Mouse (Mus musculus) left cerebral cortex, postnatal 14 days (tissue): ENCODE measurements around the gene Ttyh2. TPM values are rescaled to one million over a fixed set of nuclear protein-coding genes. Genes with fewer than 3 reads are reported as not detected.
A peak's percentile ranks its signal among the peaks of the same experiment; 100 is the strongest.

Experiments used
- DNase-seq, 2 experiments: peaks; one replicate each; pipeline ENCODE4 v3.0.0; 2021 to 2022; ENCODE audit warnings: low spot score in 2 of 2, mixed read lengths in 1 of 2
- intact Hi-C: fragments of 180-260 bp; cut with DNase I; formaldehyde crosslinking; loops from one replicate; pipeline ENCODE4 v1.15.1; 2025
- total RNA-seq, 2 experiments: library from RNA; stranded (reverse); gene quantifications; 2 replicates each; pipeline ENCODE4 v1.2.3; 2021

Gene Ttyh2
- total RNA-seq, 2 experiments from 2014 or later: 24.0 to 24.6 TPM

DNA sequence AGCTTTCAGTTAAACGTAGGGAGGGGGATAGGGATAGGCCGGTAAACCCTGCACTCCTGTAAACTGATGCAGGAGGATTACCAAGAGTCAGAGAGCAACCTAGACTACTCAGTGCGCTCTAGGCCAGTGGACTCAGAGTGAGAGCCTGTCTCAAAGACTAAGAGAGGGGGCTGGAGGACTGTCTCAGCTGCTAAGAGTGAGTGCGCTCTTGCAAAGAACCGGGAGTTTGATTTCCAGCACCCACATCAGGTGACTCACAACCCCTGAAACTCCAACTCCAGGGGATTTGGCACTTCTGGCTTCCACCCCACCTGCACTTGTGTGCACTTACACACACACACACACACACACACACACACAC, 52.6 kb downstream of the Ttyh2 start:
- no peak for DNase-seq
- intact Hi-C loops: no loop called here

DNA sequence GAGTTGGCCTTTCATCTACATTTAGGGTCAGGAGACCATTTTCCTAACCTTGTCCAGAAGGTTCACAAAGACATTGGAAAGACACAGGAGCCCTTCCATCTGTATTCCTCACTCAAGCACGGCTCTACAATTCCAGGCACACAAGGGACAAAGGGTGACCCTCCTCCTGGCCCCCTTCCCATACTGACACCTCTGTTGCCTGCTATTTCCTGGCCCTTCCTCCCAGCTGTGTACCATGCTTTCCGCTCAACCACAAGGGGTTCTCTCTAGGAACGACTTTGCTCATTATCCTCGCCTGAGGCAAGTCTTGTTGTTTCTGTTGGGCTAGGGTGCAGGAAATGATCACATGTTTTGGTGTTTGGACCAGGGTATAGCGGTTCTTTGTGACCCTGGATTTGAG, 53.1 kb downstream of the Ttyh2 start:
- no peak for DNase-seq
- intact Hi-C loops: no loop called here

DNA sequence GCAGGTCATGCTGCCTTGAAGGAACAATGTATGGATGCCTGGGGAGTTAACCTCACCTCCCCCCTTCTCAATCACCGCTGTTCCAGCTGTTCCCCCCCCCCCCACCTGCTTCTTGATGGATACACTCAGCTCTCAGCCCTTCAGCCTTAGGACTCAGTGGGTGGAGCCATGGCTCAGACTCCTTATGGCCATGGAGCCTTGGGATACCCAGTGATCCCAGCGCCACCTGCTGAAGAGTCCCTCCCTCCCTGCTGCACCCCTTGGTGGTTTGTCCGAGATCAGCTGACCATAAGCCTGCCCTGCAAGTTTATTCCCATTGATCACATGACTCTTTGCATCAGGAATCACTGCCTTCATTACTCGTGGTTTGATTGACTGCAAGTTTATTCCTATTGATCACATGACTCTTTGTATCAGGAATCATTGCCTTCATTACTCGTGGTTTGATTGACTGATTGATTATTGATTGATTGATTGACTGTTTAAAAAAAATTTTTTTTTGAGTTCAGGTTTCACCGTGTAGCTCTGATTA, 54.7 kb downstream of the Ttyh2 start:
- DNase-seq: no peak
- intact Hi-C loops: loop anchor here (10.0 kb wide), 1 partner anchor 55 kb away; the partner anchor contains the start of gene Ttyh2

DNA sequence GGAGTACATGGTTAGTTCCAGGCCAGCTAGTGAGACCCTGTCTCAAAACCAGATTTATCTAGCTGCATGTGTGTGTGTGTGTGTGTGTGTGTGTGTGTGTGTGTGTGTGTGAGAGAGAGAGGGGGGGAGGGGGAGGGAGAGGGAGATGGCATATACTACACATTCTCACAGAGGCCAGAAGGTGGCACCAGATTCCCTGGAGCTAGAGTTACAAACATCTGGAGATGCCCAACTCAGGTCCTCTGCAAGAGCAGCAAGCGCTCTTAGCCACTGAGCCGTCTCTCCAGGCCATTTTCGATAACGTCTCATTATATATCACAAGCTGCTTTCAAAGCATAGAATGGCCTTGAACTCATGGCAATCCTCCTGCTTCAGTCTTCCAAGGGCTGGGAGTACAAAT, 56.5 kb downstream of the Ttyh2 start:
- intact Hi-C loops: loop anchor here (10.0 kb wide), 1 partner anchor 57 kb away; the partner anchor contains the start of gene Ttyh2
- no peak for DNase-seq

DNA sequence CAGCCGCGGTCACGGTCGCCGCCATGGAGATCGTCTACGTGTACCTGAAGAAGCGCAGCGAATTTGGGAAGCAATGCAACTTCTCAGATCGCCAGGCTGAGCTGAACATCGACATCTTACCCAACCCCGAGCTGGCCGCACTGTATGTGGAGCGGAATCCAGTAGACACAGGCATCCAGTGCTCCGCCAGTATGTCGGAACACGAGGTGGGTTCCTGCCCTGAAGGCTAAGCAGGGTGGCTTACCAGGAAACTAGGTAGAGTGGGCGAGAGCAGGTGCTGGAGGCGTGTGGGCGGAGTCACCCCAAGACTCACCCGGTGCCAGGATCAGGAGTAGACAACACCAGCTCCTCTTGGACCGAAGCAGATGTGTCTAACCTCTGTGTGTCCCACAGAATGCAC, 57.7 kb downstream of the Ttyh2 start:
- no peak for DNase-seq
- intact Hi-C loops: loop anchor here (10.0 kb wide), 1 partner anchor 58 kb away; the partner anchor contains the start of gene Ttyh2

DNA sequence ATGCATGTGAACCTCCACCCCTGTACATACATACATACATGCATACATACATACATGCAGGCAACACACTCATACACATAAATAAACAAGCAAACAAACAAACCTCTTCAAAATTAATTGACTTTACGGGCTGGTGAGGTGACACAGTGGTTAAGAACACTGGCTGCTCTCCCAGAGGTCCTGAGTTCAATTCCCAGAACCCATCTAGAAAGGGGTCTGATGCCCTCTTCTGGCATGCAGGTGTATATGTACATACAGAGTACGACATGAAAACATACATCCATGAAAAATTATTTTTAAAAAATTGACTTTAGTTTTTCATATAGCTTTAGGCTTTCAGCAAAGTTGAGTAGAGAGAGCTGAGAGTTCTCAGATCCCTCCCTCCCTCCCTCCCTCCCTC, 60.9 kb downstream of the Ttyh2 start:
- DNase-seq: no peak
- intact Hi-C loops: loop anchor here (10.0 kb wide), 1 partner anchor 61 kb away; the partner anchor contains the start of gene Ttyh2

DNA sequence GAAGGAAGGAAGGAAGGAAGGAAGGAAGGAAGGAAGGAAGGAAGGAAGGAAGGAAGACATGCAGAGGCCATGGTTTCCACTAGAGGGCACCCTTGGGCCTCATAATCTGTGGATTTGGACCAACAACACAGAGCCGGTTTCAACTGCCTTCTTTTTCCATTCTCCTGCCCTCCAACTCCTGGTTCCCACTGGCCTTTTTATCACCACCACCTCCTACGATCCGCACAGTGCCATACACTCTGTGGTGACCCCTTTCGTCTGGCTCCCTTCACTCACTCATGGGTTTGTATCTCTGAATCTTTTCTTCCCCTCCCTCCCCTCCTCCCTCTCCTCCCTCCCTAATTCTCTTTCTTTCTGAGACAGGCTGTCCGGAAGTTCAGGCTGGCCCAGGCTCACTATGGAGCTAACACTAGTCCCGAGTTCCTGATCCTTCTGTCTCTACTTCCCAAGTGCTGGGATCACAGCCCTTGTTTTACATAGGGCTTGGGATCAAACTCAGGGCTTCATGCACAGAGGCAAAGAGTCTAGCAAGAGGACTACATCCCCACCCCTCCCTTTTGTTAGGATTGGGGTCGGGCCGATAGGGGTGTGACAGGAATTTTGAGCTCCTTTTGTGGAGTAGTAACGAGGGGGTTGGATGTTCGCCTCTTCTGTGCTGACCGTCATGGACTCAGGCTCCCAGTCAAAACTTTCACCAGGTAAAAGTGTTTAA, 61.8 kb downstream of the Ttyh2 start:
- intact Hi-C loops: loop anchor here (10.0 kb wide), 1 partner anchor 62 kb away; the partner anchor contains the start of gene Ttyh2
- peak; percentile 73 to 74 for DNase-seq

DNA sequence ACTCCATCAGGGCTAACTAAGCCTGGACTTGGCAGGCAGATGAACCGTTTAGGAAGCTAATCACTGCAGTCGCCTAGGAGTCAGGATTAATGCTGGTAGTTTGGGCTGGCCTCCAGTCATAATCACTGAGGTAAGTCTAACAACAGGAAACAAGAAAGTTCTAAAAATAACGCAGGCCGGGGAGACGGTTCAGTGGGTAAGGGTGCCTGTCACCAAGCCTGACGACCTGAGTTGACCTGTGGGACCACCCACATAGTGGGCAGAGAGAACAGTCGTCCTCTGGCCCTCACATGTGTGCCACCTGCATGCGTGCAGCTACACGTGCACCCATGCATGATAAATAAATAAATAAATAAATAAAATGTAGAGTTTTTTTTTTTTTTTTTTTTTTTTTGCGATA, 65.4 kb downstream of the Ttyh2 start:
- intact Hi-C loops: no loop called here
- no peak for DNase-seq

DNA sequence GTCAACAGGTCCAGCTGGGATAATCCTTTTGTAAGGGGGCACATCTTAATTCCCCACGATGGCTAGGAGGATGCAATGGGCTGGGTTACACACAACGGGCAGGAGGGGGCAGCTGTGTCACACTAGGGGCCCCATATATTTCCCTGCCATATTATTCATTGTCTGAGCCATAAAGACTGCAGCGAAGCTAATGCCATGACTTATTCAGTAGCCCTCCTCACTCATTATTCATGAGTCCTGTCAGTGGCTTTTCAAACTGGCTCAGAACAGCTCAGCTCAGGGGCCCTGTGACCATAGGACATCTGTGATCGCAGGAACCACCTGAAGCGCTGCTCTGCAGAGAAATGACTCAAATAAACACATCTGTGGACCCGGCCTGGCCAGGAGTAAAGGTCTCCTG, 66.2 kb downstream of the Ttyh2 start:
- no peak for DNase-seq
- intact Hi-C loops: no loop called here

DNA sequence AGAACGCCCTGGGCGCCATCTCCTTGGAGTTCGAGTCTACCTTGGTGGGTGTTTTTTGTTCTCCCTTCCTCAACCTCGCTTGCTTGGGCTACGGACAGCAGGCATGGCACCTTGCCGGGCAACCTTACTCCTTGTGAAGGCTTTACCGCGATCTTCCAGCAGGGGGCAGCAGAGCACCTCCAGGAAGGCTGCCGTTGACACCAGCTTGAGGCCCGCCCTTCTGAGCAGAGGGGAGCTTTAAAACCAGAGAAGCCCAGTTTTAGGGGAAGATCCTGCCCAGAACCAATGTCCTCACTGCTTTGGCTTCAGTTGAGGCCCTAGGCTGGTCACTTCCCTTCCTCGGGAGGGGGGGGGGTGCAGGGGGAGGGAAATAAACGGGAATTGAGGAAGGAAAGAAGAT, 69.9 kb downstream of the Ttyh2 start:
- DNase-seq: peak; percentile 87 to 95
- intact Hi-C loops: loop anchor here (2.0 kb wide), 3 partner anchors 44 to 168 kb away; no protein-coding TSS in a partner anchor

DNA sequence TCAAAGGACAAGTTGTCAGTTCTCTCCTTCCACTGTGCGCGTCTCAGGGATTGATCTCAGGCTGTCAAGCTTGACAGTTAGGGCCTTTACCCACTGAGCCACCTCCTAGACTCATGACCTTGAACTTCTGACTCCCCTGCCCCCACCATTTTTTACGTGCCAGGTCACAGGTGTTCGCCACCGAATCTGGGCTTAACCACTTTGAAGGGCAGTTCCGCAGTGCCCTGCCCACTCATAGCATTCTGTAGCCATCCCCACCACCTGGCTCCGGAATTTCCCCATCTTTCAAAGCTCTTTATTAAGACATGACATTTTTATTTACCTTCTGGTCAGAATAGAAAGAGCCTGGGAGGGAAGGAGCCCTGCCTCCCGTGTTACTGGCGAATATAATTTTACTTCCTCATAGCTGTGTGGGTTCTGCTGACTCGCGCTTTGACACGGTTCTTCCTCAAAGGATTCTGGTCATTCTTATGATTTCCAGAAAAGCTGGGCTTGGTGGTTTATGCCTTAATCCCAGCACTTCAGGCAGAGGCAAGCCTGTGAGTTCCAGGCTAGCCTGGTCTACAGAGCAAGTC, 72.4 kb downstream of the Ttyh2 start:
- intact Hi-C loops: no loop called here
- no peak for DNase-seq

DNA sequence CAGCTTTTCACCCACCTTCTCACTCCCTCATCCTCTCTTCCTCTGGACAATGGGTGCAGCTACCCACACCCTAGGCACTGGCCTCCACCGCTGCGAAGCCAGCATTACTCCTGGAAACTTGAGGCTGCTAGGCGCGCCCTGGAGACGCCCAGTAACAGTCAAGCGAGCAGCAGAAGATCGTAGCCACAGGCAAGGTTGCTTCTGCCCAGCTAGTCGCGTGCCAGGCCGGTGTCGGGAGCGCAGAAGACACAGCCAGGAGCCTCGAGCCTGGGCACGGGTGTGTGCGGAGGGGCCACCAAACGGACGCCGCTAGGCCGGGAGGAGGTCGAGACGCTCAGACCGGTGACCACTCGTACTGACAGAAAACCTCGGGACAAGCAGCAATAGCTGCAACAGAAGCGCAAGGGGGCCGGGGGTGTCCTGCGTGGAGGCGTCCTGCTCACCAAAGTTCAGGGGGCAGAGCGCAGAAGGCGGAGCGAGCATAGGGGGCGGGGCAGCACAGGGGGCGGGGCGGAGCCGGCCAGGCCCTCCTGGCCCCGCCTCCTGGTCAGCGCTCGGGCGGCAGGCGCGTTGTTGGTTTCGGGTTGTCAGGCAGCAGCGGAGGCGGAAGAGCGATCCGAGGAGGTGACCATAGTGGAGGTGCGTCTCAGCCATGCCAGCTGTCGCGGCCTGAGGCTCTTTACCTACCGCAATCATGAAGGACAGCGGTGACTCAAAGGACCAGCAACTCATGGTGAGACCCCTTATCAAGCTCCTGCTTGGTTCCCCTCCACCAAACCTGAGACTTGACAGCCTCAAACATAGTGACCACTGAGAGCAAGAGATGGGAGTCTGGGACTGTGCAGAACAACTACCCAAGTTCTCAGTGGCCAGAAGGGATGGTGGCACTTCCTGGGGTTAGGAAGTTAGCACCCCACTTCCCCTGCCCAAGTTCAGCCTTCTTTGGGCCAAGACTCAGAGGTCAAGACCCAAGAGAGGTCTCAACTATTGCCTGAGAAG, 89.9 kb downstream of the Ttyh2 start, which contains the start of gene Kif19a:
Gene Kif19a (plus strand): TSS at position 569 of the 999 bp plus-strand sequence.
- no peak for DNase-seq
- intact Hi-C loops: no loop called here

DNA sequence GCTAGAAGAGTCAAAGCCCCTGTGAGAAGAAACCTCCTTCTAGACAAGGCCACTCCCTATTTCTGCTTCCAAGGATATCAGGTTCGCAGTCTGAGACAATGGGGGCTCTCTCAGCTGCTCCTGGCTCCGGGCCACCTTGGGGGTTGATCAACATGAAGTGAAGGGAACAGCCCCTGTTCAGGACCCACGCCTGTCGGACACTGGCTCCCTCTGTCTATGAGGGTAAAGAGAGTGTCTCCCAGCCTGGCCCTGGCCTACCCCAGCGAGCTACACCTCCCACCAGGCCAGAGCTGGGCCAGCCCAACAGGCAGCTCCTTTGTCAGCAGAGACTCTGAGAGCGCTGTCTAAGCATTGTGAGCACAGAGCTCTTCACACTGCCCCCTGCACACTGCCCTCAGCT, 94.7 kb downstream of the Ttyh2 start:
- peak in 1 of 2 experiments; percentile 40 for DNase-seq
- intact Hi-C loops: no loop called here

Other genes starting within 250 kb of the Ttyh2 start
- 100 to 1,000 TPM; 737 to 799 TPM for gene Rpl38, start 6.9 kb upstream of the Ttyh2 start, total RNA-seq
- gene Dnaic2, start 52.0 kb downstream of the Ttyh2 start, total RNA-seq: 1 to 10 TPM in 1 of 2 experiments, under 1 TPM in 1; 0.99 to 1.8 TPM
- gene Kif19a, start 90.0 kb downstream of the Ttyh2 start, total RNA-seq: 10 to 100 TPM in 1 of 2 experiments, 1 to 10 TPM in 1; 8.8 to 11.2 TPM
- 10 to 100 TPM; 38.4 to 38.6 TPM for gene Btbd17, start 120.5 kb downstream of the Ttyh2 start, total RNA-seq
- gene Gpr142, start 123.5 kb downstream of the Ttyh2 start, total RNA-seq: not detected
- 1 to 10 TPM; 4.0 to 4.6 TPM for gene Gprc5c, start 175.7 kb downstream of the Ttyh2 start, total RNA-seq
- gene Cd300a, start 214.6 kb downstream of the Ttyh2 start, total RNA-seq: under 1 TPM; 0.51 to 0.68 TPM